Mouse (Mus musculus) CH12.LX (cell line): ENCODE data around the gene Fat2. TPM values are rescaled to one million over a fixed set of nuclear protein-coding genes. Genes with fewer than 3 reads are reported as not detected.

ENCODE experiments used
- DNase-seq: peaks from one replicate; pipeline ENCODE4 v3.0.0-alpha.2; 2013; ENCODE audit errors: extremely low read depth
- H3K27ac ChIP-seq: 2 replicates; pipeline ENCODE4 v1.5.1; 2012; ENCODE audit warnings: low read depth, mild to moderate bottlenecking, control low read depth, moderate library complexity; ENCODE audit not compliant: insufficient read depth
- H3K27me3 ChIP-seq: replicated peaks from 2 replicates; pipeline ENCODE3; 2012; ENCODE audit warnings: inconsistent platforms
- H3K36me3 ChIP-seq, 2 experiments: replicated peaks in 1 of 2; 2 replicates each; pipeline versions ENCODE3 to v1.6.1; 2012; ENCODE audit warnings: inconsistent platforms in 1 of 2, low read length in 1 of 2, mild to moderate bottlenecking in 1 of 2, mixed read lengths in 1 of 2, moderate library complexity in 1 of 2; ENCODE audit not compliant: control insufficient read depth in 1 of 2, insufficient read depth in 1 of 2
- H3K4me1 ChIP-seq, 2 experiments: 2 replicates each; pipeline ENCODE4 v1.6.1; 2012; ENCODE audit warnings: inconsistent platforms in 1 of 2, moderate library complexity in 1 of 2; ENCODE audit not compliant: insufficient read depth in 2 of 2, control insufficient read depth in 1 of 2
- H3K4me2 ChIP-seq: 2 replicates; pipeline ENCODE4 v1.6.1; 2012; ENCODE audit warnings: low read depth, mild to moderate bottlenecking, control low read depth; ENCODE audit not compliant: poor library complexity, insufficient read depth, severe bottlenecking
- H3K4me3 ChIP-seq, 3 experiments: fragments of 150-350 bp in 1 of 3; sonication (generic) in 1 of 3; replicated peaks in 1 of 3; 2 replicates each; pipeline versions ENCODE3 to v1.5.1; 2011 to 2012; ENCODE audit warnings: low read depth in 2 of 3, low read length in 2 of 3, mild to moderate bottlenecking in 2 of 3, moderate library complexity in 2 of 3, control low read depth in 1 of 3, improper control_type of control experiment in 1 of 3, inconsistent platforms in 1 of 3, mixed read lengths in 1 of 3; ENCODE audit not compliant: poor library complexity in 1 of 3
- H3K79me2 ChIP-seq: replicated peaks from 2 replicates; pipeline ENCODE4 v1.6.1; 2012; ENCODE audit warnings: mild to moderate bottlenecking, moderate library complexity; ENCODE audit not compliant: control insufficient read depth, poor library complexity, insufficient read depth, severe bottlenecking; ENCODE audit errors: extremely low read depth
- H3K9ac ChIP-seq: 2 replicates; pipeline ENCODE4 v1.6.1; 2012; ENCODE audit warnings: low read depth, mild to moderate bottlenecking, control low read depth, moderate library complexity; ENCODE audit not compliant: insufficient read depth
- H3K9me3 ChIP-seq: replicated peaks from 2 replicates; pipeline ENCODE3; 2012; ENCODE audit warnings: low read length, inconsistent platforms, mixed read lengths
- CHD1 ChIP-seq: IDR thresholded peaks from 2 replicates; pipeline ENCODE4 v1.6.1; 2012; ENCODE audit warnings: low read depth, low read length, improper control_type of control experiment, inconsistent platforms
- E2F4 ChIP-seq: IDR thresholded peaks from 2 replicates; pipeline ENCODE4 v1.6.1; 2011; ENCODE audit warnings: low read depth, low read length, improper control_type of control experiment; ENCODE audit not compliant: insufficient replicate concordance
- ELF1 ChIP-seq: IDR thresholded peaks from 2 replicates; pipeline ENCODE4 v1.6.1; 2014; ENCODE audit warnings: low read depth, mild to moderate bottlenecking, inconsistent platforms, low read length, improper control_type of control experiment
- GABPA ChIP-seq: IDR thresholded peaks from 2 replicates; pipeline ENCODE4 v1.6.1; 2012; ENCODE audit warnings: low read depth, low read length, improper control_type of control experiment, inconsistent platforms; ENCODE audit not compliant: insufficient replicate concordance
- JUN ChIP-seq: IDR thresholded peaks from 2 replicates; pipeline ENCODE4 v1.6.1; 2011; ENCODE audit warnings: low read depth, mild to moderate bottlenecking, low read length, improper control_type of control experiment, moderate library complexity; ENCODE audit not compliant: insufficient read depth
- KAT2A ChIP-seq: IDR thresholded peaks from 2 replicates; pipeline ENCODE4 v1.6.1; 2012; ENCODE audit warnings: low read length, improper control_type of control experiment, inconsistent platforms; ENCODE audit not compliant: insufficient replicate concordance
- MAX ChIP-seq: IDR thresholded peaks from 2 replicates; pipeline ENCODE4 v1.6.1; 2011; ENCODE audit warnings: low read length, improper control_type of control experiment
- MEF2A ChIP-seq: IDR thresholded peaks from 2 replicates; pipeline ENCODE4 v1.6.1; 2014; ENCODE audit warnings: low read depth, mild to moderate bottlenecking, inconsistent platforms, low read length, improper control_type of control experiment, borderline replicate concordance
- MXI1 ChIP-seq: IDR thresholded peaks from 2 replicates; pipeline ENCODE4 v1.6.1; 2011; ENCODE audit warnings: mild to moderate bottlenecking, low read depth, low read length, improper control_type of control experiment
- MYC ChIP-seq: IDR thresholded peaks from 2 replicates; pipeline ENCODE4 v1.6.1; 2011; ENCODE audit warnings: low read depth, mild to moderate bottlenecking, improper control_type of control experiment, low read length
- NRF1 ChIP-seq: IDR thresholded peaks from 2 replicates; pipeline ENCODE4 v1.6.1; 2014; ENCODE audit warnings: low read depth, mild to moderate bottlenecking, inconsistent platforms, low read length, improper control_type of control experiment, moderate library complexity
- PAX5 ChIP-seq: IDR thresholded peaks from 2 replicates; pipeline ENCODE4 v1.6.1; 2012; ENCODE audit warnings: low read length, inconsistent platforms, mixed read lengths
- POLR2A ChIP-seq: IDR thresholded peaks from 2 replicates; pipeline ENCODE4 v1.6.1; 2011; ENCODE audit warnings: low read depth, mild to moderate bottlenecking, improper control_type of control experiment, low read length
- RAD21 ChIP-seq: IDR thresholded peaks from 2 replicates; pipeline ENCODE4 v1.6.1; 2011; ENCODE audit warnings: low read depth, mild to moderate bottlenecking, low read length, improper control_type of control experiment, moderate library complexity
- RCOR1 ChIP-seq: conservative IDR thresholded peaks from 2 replicates; pipeline ENCODE4 v1.6.1; 2012; ENCODE audit warnings: low read depth, mild to moderate bottlenecking, inconsistent platforms, low read length, improper control_type of control experiment
- TCF12 ChIP-seq: IDR thresholded peaks from 2 replicates; pipeline ENCODE4 v1.6.1; 2014; ENCODE audit warnings: low read depth, mild to moderate bottlenecking, inconsistent platforms, low read length, improper control_type of control experiment
- ZMIZ1 ChIP-seq: IDR thresholded peaks from 2 replicates; pipeline ENCODE4 v1.6.1; 2012; ENCODE audit warnings: low read depth, mild to moderate bottlenecking, inconsistent platforms, low read length, improper control_type of control experiment
- ZNF384 ChIP-seq: IDR thresholded peaks from 2 replicates; pipeline ENCODE4 v1.6.1; 2012; ENCODE audit warnings: low read depth, low read length, improper control_type of control experiment, inconsistent platforms
- dilution Hi-C: fragments of 300-500 bp; cut with MboI; formaldehyde crosslinking; loops from 2 replicates; pipeline ENCODE4 v1.14.3; 2020; ENCODE audit warnings: low sequenced_read_pairs; ENCODE audit not compliant: extremely low pct_unique_long_range_greater_than_20kb, extremely low pct_ligation_motif_present
- in situ Hi-C: fragments of 300-500 bp; cut with MboI; formaldehyde crosslinking; loops from 3 replicates; pipeline ENCODE4 v1.14.3; 2019; ENCODE audit warnings: low sequenced_read_pairs, low pct_ligation_motif_present, low pct_unique_long_range_greater_than_20kb, mixed read lengths
- polyA plus RNA-seq: library from polyadenylated mRNA; unstranded; fragments of >175 nt; gene quantifications from 2 replicates; pipeline ENCODE4 v1.2.1, GENCODE M21; 2012; ENCODE audit warnings: low read depth; ENCODE audit not compliant: insufficient read length
- total RNA-seq, 2 experiments: library from RNA; depleted of rRNA; stranded (reverse); fragments of 300-350 nt in 1 of 2; fragments of >200 nt in 1 of 2; gene quantifications; 2 replicates each; pipeline ENCODE4 v1.2.3; 2012 to 2014

Gene Fat2
- total and polyA plus RNA-seq, 3 experiments, result under 0.01 TPM; not detected in 2

- TF ChIP-seq CHD1 (no peak), MXI1 (no peak), MEF2A (no peak), TCF12 (no peak), RAD21 (no peak), MYC (no peak), PAX5 (no peak), ZMIZ1 (no peak), POLR2A (no peak), MAX (no peak), KAT2A (no peak), RCOR1 (no peak), NRF1 (no peak), ELF1 (no peak), JUN (no peak), E2F4 (no peak), ZNF384 (no peak)
- in situ Hi-C loops, result no loop called here
- dilution Hi-C loops, result no loop called here
Measured at GRCm38 (mm10) chr11:55320990-55321389, 15.4 kb downstream of the Fat2 start.

GRCm38 (mm10) chr11:55315966-55316365, 20.4 kb downstream of the Fat2 start:
- H3K27me3 ChIP-seq, result peaks cover 81% of the 10 kb centered on the region
- H3K4me3 ChIP-seq, result no peak overlapping the region
- no peak for DNase-seq
- no peak overlapping the region for H3K4me2 ChIP-seq
- dilution Hi-C loops, result no loop called here
- H3K9ac ChIP-seq, result no peak overlapping the region
- in situ Hi-C loops, result no loop called here
- no peaks in the 10 kb centered on the region for H3K79me2 ChIP-seq
- no peak overlapping the region for H3K27ac ChIP-seq
- no peaks in the 10 kb centered on the region for H3K9me3 ChIP-seq
- no peaks in the 10 kb centered on the region for H3K36me3 ChIP-seq
- no peaks in the 10 kb centered on the region for H3K4me1 ChIP-seq
- TF ChIP-seq MXI1, result no peak
- no peak for TF ChIP-seq GABPA
- TF ChIP-seq, all 38 proteins: peak for 0

More at GRCm38 (mm10) chr11:55320990-55321389, 15.4 kb downstream of the Fat2 start:
- H3K4me1 ChIP-seq, result no peaks in the 10 kb centered on the region
- H3K27me3 ChIP-seq, result peaks cover 78% of the 10 kb centered on the region
- H3K36me3 ChIP-seq, result no peaks in the 10 kb centered on the region
- H3K4me2 ChIP-seq, result no peak overlapping the region
- no peaks in the 10 kb centered on the region for H3K79me2 ChIP-seq
- H3K9ac ChIP-seq, result no peak overlapping the region
- H3K9me3 ChIP-seq, result no peaks in the 10 kb centered on the region
- DNase-seq, result no peak
- no peak overlapping the region for H3K27ac ChIP-seq
- no peak overlapping the region for H3K4me3 ChIP-seq
